Mouse (Mus musculus) thymus, adult 2 months (tissue): ENCODE data around the gene Dram1.

Source experiments
- CTCF ChIP-seq: fragments of 200-500 bp; IDR thresholded peaks from 2 replicates; pipeline ENCODE4 v1.5.1; 2012; ENCODE audit warnings: mild to moderate bottlenecking, control low read depth, low read length, moderate library complexity, borderline replicate concordance; ENCODE audit not compliant: control insufficient read depth, poor library complexity, insufficient read depth; ENCODE audit errors: extremely low read depth
- POLR2A ChIP-seq: fragments of 200-500 bp; IDR thresholded peaks from 2 replicates; pipeline ENCODE4 v1.6.1; 2012; ENCODE audit warnings: mild to moderate bottlenecking, low read length, control low read depth, moderate library complexity; ENCODE audit not compliant: control insufficient read depth, poor library complexity, insufficient read depth; ENCODE audit errors: extremely low read depth

GRCm38 (mm10) chr10:88320714-88321416 is 58.0 kb downstream of the Dram1 start:
- TF ChIP-seq CTCF (no peak), POLR2A (no peak)
